Mouse (Mus musculus) embryonic facial prominence, embryonic 15.5 days (tissue): ENCODE results near the gene Cass4. TPM values are rescaled to one million over a fixed set of nuclear protein-coding genes. Genes with fewer than 3 reads are reported as not detected.

Experiments used
- ATAC-seq: fragments of 200-750 bp; cut with Nextera tagmentation; 2 replicates; pipeline ENCODE4 v1.8.0; 2017; ENCODE audit warnings: low read depth, moderate TSS enrichment; ENCODE audit not compliant: insufficient number of reproducible peaks, low FRiP score, low TSS enrichment
- H3K27ac ChIP-seq: fragments of 300-500 bp; sonication (generic); replicated peaks from 2 replicates; pipeline ENCODE4 v1.5.1; 2015; ENCODE audit warnings: mild to moderate bottlenecking, inconsistent platforms
- H3K27me3 ChIP-seq: fragments of 300-500 bp; sonication (generic); 2 replicates; pipeline ENCODE4 v1.6.1; 2015; ENCODE audit warnings: inconsistent platforms
- H3K36me3 ChIP-seq: fragments of 300-500 bp; sonication (generic); 2 replicates; pipeline ENCODE4 v1.6.1; 2015; ENCODE audit warnings: mild to moderate bottlenecking, inconsistent platforms
- H3K4me1 ChIP-seq: fragments of 300-500 bp; sonication (generic); 2 replicates; pipeline ENCODE4 v1.6.1; 2015; ENCODE audit warnings: inconsistent platforms
- H3K4me2 ChIP-seq: fragments of 300-500 bp; sonication (generic); replicated peaks from 2 replicates; pipeline ENCODE4 v1.6.1; 2015; ENCODE audit warnings: mild to moderate bottlenecking, inconsistent platforms
- H3K4me3 ChIP-seq: fragments of 300-500 bp; sonication (generic); replicated peaks from 2 replicates; pipeline ENCODE4 v1.5.1; 2015; ENCODE audit warnings: mild to moderate bottlenecking, inconsistent platforms
- H3K9ac ChIP-seq: fragments of 300-500 bp; sonication (generic); 2 replicates; pipeline ENCODE4 v1.6.1; 2015; ENCODE audit warnings: inconsistent platforms
- H3K9me3 ChIP-seq: fragments of 300-500 bp; sonication (generic); replicated peaks from 2 replicates; pipeline ENCODE4 v1.6.1; 2016; ENCODE audit warnings: inconsistent platforms
- WGBS: fragments of 180-500 bp; shearing (Covaris S2); methylation state at CpG from one replicate; pipeline ENCODE4 v1.1.7; 2015; 5-methylcytosine and 5-hydroxymethylcytosine counted together
- polyA plus RNA-seq: library from polyadenylated mRNA; unstranded; fragments of >200 nt; fragmentation: Nextera tagmentation; extraction: Ambion mirVana; gene quantifications from 2 replicates; pipeline ENCODE4 v1.2.1, GENCODE M21; 2015

Cass4 gene
- polyA plus RNA-seq, 1 experiment from 2014 or later = 1.1 TPM

DNA sequence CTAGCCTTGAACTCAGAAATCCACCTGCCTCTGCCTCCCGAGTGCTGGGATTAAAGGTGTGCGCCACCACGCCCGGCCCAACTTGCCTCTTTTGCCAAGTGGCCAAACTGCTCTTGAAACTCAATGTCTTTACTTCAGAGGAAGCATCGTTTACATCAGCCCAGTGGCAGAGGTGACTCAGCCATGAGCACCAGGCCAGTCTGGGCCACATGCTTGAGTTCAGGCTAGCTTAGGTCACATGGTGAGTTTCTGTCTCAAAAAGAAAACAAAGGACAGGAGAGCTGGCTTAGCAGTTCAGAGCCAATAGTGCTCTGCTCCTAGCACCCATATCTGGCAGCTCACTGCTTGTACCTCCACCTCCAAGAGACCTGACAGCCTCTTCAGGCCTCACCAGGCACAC lies 73.6 kb downstream of the Cass4 start:
- Histone ChIP-seq H3K36me3 (peaks cover 64% of the 10 kb centered on the region), H3K4me3 (no peak overlapping the region), H3K4me1 (no peaks in the 10 kb centered on the region), H3K27ac (no peak overlapping the region), H3K27me3 (no peaks in the 10 kb centered on the region), H3K4me2 (no peak overlapping the region), H3K9me3 (no peaks in the 10 kb centered on the region), H3K9ac (no peak overlapping the region)
- WGBS = 94% methylated on average over 5 of the region's 5 CpGs
- no peak for ATAC-seq

DNA sequence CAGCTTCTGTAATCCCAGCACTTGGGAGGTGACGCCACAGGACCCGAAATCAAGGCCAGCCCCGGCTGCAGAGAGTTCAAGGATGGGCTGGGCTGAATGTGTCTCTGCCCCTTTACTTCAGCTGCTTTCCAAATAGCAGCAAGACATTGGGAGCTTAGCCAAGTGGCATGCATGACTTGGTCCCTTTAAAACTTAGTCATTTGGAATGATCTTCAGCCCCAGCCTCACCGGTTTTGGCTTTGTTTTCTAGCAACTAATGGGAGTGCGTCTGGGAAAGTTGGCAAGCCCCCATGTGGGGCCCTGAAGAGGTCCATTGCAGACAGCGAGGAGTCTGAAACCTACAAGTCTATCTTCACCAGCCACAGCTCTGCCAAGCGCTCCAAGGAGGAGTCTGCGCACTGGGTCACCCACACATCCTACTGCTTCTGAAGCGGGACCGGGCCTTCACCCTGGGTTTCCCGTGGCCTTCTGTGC lies 74.8 kb downstream of the Cass4 start:
- no peaks in the 10 kb centered on the region for H3K9me3 ChIP-seq
- no peak overlapping the region for H3K4me2 ChIP-seq
- no peak overlapping the region for H3K4me3 ChIP-seq
- no peak overlapping the region for H3K9ac ChIP-seq
- no peaks in the 10 kb centered on the region for H3K27me3 ChIP-seq
- ATAC-seq = peak; percentile 59
- WGBS = 77% methylated on average over 11 of the region's 11 CpGs
- peaks cover 53% of the 10 kb centered on the region for H3K36me3 ChIP-seq
- no peak overlapping the region for H3K27ac ChIP-seq
- H3K4me1 ChIP-seq = peaks cover 6% of the 10 kb centered on the region

DNA sequence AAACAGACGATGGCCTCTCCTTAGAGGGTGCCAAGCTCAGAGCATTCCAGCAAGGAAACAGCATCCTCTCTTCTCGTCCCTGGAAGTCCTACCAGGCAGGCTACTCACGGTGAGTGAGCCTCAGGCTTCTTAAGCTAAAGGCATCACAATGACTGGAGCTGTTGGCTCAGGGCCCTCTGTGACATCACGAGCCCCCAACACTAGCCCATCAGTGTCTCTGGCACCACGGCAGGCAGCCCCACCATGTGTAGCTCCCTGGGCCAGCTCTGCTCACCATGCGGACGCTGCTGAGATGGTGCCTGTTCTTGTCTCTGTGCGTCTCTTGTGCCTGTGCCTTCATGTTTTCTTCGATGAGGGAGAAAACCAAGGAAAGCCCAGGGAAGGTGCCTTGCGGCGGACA lies 78.7 kb downstream of the Cass4 start, which contains the start of gene Fam209:
Fam209 (plus strand) TSS at position 203 of the 400 bp plus-strand sequence.
- ATAC-seq = no peak
- Histone ChIP-seq H3K27ac (peak within 1 kb of the TSS; percentile 28), H3K4me3 (no peak within 1 kb of the TSS), H3K9ac (no peak within 1 kb of the TSS), H3K4me1 (peaks cover 13% of the 10 kb centered on the region), H3K27me3 (no peaks in the 10 kb centered on the region), H3K4me2 (no peak within 1 kb of the TSS), H3K9me3 (no peaks in the 10 kb centered on the region), H3K36me3 (peaks cover 18% of the 10 kb centered on the region)
- 83% methylated on average over 11 of the region's 11 CpGs for WGBS

DNA sequence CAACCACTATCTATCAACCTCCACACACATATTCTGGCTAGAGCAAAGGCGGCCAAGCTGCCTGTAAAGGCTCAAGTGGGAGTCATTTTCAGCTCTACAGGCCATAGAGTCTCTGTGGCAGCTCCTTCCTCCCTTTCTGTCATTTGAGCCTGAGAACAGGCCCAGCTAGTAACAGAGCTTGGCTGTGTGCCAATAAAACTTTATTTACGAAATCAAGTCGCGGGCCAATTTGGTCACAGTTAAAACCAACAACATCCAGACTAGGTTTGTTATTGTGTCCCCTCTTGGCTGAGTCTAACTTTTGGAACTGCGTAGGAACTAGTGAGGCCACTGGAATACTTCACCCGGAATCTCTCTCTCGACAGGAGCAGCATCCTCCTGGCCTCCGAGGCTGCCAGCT lies 80.0 kb downstream of the Cass4 start:
- WGBS = 35% methylated on average over 8 of the region's 8 CpGs
- no peak overlapping the region for H3K9ac ChIP-seq
- H3K4me2 ChIP-seq = no peak overlapping the region
- H3K4me3 ChIP-seq = no peak overlapping the region
- ATAC-seq = no peak
- H3K4me1 ChIP-seq = peaks cover 17% of the 10 kb centered on the region
- H3K36me3 ChIP-seq = peaks cover 13% of the 10 kb centered on the region
- H3K27ac ChIP-seq = peak overlapping the region; percentile 28
- no peaks in the 10 kb centered on the region for H3K27me3 ChIP-seq
- no peaks in the 10 kb centered on the region for H3K9me3 ChIP-seq

DNA sequence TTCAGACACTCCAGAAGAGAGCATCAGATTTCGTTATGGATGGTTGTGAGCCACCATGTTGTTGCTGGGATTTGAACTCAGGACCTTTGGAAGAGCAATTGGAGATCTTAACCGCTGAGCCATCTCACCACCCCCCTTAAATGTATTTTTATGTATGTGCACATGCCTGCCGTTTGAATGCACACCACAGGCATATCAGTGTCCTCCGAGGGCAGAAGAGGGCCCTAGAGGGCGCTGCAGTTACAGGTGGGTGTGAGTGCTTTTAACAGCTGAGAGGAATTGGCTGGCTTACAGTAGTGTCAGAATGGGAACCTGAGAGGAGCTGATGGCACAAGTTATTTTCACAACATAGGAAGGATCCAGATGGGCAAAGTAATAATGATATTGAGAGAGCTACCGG lies 81.4 kb downstream of the Cass4 start:
- no peaks in the 10 kb centered on the region for H3K27me3 ChIP-seq
- H3K4me2 ChIP-seq = no peak overlapping the region
- WGBS = 30% methylated on average over 6 of the region's 6 CpGs
- H3K4me1 ChIP-seq = peaks cover 17% of the 10 kb centered on the region
- H3K9ac ChIP-seq = no peak overlapping the region
- H3K27ac ChIP-seq = no peak overlapping the region
- H3K9me3 ChIP-seq = no peaks in the 10 kb centered on the region
- no peak for ATAC-seq
- H3K36me3 ChIP-seq = no peaks in the 10 kb centered on the region
- H3K4me3 ChIP-seq = no peak overlapping the region

DNA sequence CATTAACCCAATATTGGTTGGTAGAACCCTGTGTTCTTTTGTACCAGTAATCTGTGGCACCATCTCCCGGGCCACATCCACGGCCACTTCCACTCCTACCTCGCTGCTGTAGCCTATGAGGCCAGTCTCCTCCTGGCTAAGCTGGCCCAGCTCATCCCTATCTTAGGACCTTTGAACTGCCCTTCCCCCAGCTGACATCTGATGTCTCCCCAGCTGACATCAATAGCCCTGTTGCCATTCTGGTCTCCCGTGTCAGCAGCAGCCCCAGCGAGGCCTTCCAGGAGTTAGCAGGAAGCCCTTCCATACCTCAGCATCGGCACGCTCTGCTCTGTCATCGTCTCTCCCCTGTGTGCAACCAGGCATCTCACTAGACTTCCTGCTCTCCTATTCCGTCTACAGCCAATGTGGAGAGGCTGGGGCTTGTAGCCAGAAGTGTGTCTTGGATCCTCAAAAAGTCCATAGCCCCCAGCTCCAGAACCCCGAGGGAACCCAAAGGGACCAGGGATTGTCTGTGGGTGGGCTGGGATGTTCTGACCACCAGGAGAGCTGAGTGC lies 83.2 kb downstream of the Cass4 start:
- H3K27ac ChIP-seq = no peak overlapping the region

DNA sequence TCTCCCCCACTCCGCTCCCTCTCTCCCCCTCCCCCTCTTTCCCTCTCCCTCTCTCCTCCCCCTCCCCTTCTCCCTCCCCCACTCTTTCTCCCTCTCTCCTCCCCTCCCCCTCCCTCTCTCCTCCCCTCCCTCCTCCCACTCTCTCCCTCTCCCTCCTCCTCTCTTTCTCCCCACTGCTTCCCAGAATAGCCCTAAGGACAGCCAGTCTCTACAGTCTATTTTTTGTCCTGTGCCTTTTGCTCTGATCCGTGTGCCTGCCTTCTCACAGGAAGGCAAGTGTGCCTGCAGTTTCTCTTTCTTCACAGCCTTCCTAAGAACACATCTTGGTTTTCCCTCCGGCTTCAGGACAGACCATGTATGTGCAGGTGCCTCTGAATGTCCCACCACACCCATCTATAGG lies 83.8 kb downstream of the Cass4 start:
- Histone ChIP-seq H3K4me1 (peaks cover 17% of the 10 kb centered on the region), H3K4me3 (no peak overlapping the region), H3K9me3 (no peaks in the 10 kb centered on the region), H3K4me2 (no peak overlapping the region), H3K36me3 (no peaks in the 10 kb centered on the region), H3K27me3 (no peaks in the 10 kb centered on the region), H3K27ac (no peak overlapping the region), H3K9ac (no peak overlapping the region)
- no peak for ATAC-seq
- WGBS = 39% methylated on average over 3 of the region's 3 CpGs

More for the DNA sequence above, 83.2 kb downstream of the Cass4 start:
- 21% methylated on average over 10 of the region's 10 CpGs for WGBS
- Histone ChIP-seq H3K4me2 (no peak overlapping the region), H3K4me3 (no peak overlapping the region), H3K9ac (no peak overlapping the region), H3K36me3 (no peaks in the 10 kb centered on the region), H3K9me3 (no peaks in the 10 kb centered on the region), H3K27me3 (no peaks in the 10 kb centered on the region), H3K4me1 (peaks cover 17% of the 10 kb centered on the region)
- ATAC-seq = no peak

DNA sequence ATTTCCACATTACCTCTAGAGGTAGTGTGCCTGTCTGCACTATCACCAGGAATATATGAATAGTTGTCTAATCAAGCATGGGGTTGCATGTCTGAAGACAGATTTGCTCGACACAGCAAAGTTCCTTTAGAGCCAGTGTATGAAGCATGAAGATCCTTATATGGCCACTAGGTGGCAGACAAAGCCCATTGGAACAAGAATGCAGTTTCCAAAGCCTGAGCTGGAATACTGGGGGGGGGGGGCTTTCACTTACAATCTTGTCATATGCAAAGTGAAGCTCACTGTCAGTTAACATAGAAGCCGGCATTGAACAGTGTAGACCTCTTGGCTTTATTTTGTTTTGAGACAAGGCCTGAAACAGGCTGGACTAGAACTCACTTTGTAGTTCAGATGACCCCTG lies 84.3 kb downstream of the Cass4 start:
- 4% methylated on average over 2 of the region's 2 CpGs for WGBS

DNA sequence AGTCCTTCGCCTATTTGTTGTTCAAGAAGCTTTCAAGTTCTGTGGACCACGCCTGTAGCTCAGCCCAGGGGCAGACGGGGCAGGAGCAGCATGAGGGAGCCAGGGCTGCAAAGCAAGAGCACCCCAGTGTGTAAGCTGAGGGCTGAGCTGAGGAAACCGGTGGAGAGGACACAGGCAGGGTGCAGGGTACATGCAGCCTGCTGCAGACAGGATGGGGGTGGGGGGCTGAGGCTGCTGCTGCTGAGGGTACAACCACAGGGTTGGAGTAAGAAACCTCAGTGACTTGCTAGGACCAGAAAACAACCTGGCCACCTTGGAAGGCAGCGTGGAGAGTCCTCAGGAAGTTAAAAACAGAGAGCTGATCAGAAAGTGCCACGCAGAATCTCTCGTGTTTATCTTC lies 86.7 kb downstream of the Cass4 start:
- Histone ChIP-seq H3K27me3 (no peaks in the 10 kb centered on the region), H3K36me3 (no peaks in the 10 kb centered on the region), H3K27ac (no peak overlapping the region), H3K4me2 (no peak overlapping the region), H3K4me3 (no peak overlapping the region), H3K4me1 (peaks cover 12% of the 10 kb centered on the region), H3K9me3 (no peaks in the 10 kb centered on the region), H3K9ac (no peak overlapping the region)
- 57% methylated on average over 7 of the region's 7 CpGs for WGBS
- no peak for ATAC-seq

More for the DNA sequence above, 84.3 kb downstream of the Cass4 start:
- Histone ChIP-seq H3K27me3 (no peaks in the 10 kb centered on the region), H3K27ac (no peak overlapping the region), H3K4me1 (peaks cover 16% of the 10 kb centered on the region), H3K9ac (no peak overlapping the region), H3K36me3 (no peaks in the 10 kb centered on the region), H3K9me3 (no peaks in the 10 kb centered on the region), H3K4me3 (no peak overlapping the region), H3K4me2 (no peak overlapping the region)
- ATAC-seq = no peak

DNA sequence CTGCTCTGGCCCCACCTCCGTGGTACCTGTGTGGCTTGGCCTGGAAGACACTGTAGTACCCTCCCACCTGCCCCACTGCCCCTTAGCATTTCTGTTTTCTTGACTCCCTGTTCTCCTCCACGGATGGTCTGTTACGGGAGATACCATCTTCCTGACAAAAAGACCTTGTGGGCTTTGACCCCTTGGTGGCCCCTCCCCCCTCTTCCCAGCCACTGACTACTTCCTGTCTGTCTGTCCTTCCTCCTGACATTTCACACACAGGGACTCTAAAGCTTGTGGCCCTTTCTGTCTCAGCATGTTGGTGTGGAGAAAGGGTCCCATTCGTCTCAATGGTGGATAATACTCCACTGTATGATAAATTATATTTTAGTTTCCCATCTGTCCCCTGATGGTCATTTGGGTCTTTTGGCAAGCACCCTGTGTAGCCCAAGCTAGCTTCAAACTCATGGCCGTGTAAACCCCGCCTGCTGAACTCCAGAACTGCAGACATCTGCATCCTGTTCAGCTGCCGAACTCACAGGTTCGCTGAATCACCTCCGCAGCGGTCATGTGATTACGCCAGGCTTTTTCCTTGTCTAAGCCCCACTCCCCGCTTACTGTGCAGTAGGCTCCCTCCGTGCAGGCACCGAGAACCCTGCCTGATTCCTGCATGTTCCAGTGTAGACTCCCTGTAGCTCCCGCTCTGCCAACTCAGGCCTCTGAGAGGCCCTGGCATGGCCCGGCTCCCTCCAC lies 88.2 kb downstream of the Cass4 start:
- no peaks in the 10 kb centered on the region for H3K36me3 ChIP-seq
- H3K27ac ChIP-seq = no peak overlapping the region
- no peak overlapping the region for H3K4me2 ChIP-seq
- H3K9ac ChIP-seq = no peak overlapping the region
- H3K4me3 ChIP-seq = no peak overlapping the region
- peaks cover 12% of the 10 kb centered on the region for H3K4me1 ChIP-seq
- no peaks in the 10 kb centered on the region for H3K27me3 ChIP-seq
- H3K9me3 ChIP-seq = no peaks in the 10 kb centered on the region
- no peak for ATAC-seq
- WGBS = 81% methylated on average over 16 of the region's 16 CpGs
